Mouse (Mus musculus) mouse embryonic stem cell (cell line): ENCODE data around the gene Zscan4d.
"Not testable (repeated sequence)": the region's sequence is repeated elsewhere in the genome, so short reads cannot be mapped to it uniquely, and the experiment has no call there.

ENCODE experiments used
- in situ Hi-C, 2 experiments: fragments of 300-500 bp; cut with MboI; formaldehyde crosslinking; loops; 1 replicate in 1 of 2; 3 replicates in 1 of 2; pipeline ENCODE4 v1.14.3; 2019 to 2020; ENCODE audit warnings: low sequenced_read_pairs in 2 of 2, low pct_unique_long_range_greater_than_20kb in 1 of 2, mixed read lengths in 1 of 2; ENCODE audit not compliant: unreplicated experiment in 1 of 2

Gene Zscan4d

DNA sequence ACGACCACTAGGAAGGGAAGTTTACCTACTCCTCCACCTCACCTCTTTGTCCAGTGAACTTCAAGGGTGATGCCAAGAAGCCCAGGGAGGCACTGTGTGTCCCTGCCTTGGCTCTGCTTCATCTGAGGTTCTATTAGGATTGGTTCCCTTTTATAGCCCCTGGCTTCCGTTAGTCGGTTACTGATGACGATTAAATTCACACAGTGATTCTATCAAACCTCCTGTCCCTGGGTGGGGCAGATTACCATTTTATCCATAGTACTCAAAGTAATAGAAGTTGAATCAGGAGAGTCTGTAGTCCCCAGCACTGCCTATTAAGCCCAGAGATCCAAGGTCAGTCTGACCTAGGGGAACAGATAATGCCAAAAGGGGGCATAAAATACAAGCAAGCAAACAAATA is at the start of gene Zscan4d:
Zscan4d (minus strand) TSS at position 101 of the 400 bp plus-strand sequence.
- in situ Hi-C loops, result not testable (repeated sequence)

DNA sequence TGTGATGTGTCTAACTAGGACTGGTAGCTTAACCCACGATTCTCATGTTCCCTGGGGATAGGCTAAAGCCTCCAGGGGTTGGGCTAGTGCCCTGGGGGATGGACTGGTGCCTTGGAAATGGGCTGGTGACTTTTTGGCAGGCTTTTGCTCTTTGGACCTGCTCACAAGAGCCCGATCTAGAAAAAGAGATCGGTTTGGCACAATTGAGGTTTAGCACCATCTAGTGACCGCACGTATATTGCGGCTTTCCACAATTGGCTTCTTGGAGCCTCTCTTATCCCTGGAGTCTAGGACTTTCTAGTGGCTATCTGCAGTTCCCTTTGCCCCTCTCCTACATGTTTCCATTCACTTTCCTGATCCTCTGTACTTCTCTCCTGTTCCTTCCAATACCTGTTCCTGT is 7.9 kb downstream of the Zscan4d start:
- in situ Hi-C loops, result not testable (repeated sequence)
